Mouse (Mus musculus): Measurements from ENCODE around the gene Gm26741. TPM values are rescaled to one million over a fixed set of nuclear protein-coding genes. Genes with fewer than 3 reads are reported as not detected.

The Gm26741 gene
- total and polyA plus RNA-seq, 2 experiments from 2014 or later = not detected

DNA sequence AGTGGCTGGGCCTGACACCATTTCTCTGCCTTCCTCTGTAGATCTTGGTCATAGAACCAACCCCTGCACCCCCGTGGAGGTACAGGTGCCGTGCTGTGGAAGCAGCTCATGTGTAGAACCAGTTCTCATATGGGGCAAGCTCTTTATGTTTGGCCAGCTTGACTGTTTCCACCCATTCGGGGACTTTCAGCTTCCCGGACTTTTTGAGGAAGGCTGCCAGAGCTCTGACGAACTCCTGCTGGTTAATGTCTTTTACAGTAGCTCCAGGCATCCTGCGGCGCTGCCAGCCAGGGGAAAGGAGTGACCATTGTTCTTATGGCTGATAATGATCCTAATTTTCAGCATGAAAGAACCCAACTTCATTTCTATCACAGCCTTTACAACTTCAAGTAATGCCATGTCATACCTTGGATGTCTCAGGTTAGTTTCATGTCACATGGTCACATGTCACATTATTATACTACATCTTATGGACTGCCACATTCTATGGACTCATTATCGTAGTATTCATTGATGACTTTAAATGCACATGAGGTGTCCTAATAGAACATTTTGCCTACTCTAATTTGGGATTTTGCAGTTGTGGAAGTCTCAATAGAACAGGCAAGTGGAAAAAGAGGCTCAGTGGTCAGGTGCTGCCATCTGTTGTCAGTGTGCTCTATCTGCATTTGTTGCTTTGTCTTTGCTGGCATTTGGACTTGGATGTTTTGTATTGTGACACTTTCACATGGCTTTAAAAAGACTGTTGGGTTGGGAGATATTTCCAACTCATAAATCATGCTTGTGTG is 26.4 kb downstream of the Gm26741 start:
- WGBS = 44% methylated on average over 8 of the region's 8 CpGs
- peak; percentile 96 for TF ChIP-seq CTCF (IDR thresholded peaks at IDR 0.05)
- no peak overlapping the region for H3K4me2 ChIP-seq (ENCODE audit: low read depth, low read length, poor library complexity, severe bottlenecking)

DNA sequence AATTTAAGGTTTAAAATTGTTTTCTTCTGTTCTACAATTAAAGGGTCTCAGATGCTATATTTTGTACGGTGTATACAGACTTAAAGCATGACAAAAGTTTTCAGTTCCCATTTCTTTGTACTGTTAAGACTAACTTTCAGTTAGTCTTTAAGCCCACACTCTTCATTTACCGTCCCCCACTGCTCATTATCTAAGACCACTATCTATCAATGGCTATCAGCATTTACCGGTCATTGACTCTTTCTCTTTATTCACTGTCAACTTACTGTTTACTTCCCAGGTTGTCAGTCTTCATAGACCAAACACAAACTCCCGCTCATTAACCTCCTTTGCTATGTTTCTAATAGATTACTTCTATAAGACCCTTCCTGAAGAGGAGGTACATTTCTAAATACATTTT is 28.6 kb downstream of the Gm26741 start:
- DNase-seq (ENCODE audit: low spot score) (no peak), ATAC-seq (ENCODE audit: low FRiP score) (no peak)
- Histone ChIP-seq H3K27me3 (ENCODE audit: insufficient read depth, low read length) (no peaks in the 10 kb centered on the region), H3K27ac (ENCODE audit: low read depth, low read length) (no peak overlapping the region), H3K4me2 (ENCODE audit: low read depth, low read length, poor library complexity, severe bottlenecking) (no peak overlapping the region), H3K36me3 (ENCODE audit: insufficient read depth, low read length) (no peaks in the 10 kb centered on the region), H3K9me3 (ENCODE audit: low read length) (no peaks in the 10 kb centered on the region), H3K9ac (replicated peaks; ENCODE audit: low read length, poor library complexity, severe bottlenecking) (no peak overlapping the region), H3K4me1 (ENCODE audit: insufficient read depth, low read length) (no peaks in the 10 kb centered on the region; the same call in 1 of the 2 replicates), H3K4me3 (ENCODE audit: low read depth, low read length) (no peak overlapping the region)
- 87% methylated on average over 4 of the region's 4 CpGs for WGBS
- TF ChIP-seq CTCF (IDR thresholded peaks at IDR 0.05) = no peak

More for the DNA sequence above, 26.4 kb downstream of the Gm26741 start:
- Histone ChIP-seq H3K9ac (replicated peaks; ENCODE audit: low read length, poor library complexity, severe bottlenecking) (no peak overlapping the region), H3K27me3 (ENCODE audit: insufficient read depth, low read length) (no peaks in the 10 kb centered on the region), H3K9me3 (ENCODE audit: low read length) (no peaks in the 10 kb centered on the region), H3K36me3 (ENCODE audit: insufficient read depth, low read length) (no peaks in the 10 kb centered on the region), H3K4me1 (ENCODE audit: insufficient read depth, low read length) (no peaks in the 10 kb centered on the region; the same call in 1 of the 2 replicates), H3K4me3 (ENCODE audit: low read depth, low read length) (no peak overlapping the region), H3K27ac (ENCODE audit: low read depth, low read length) (no peak overlapping the region)
- no peak for ATAC-seq (ENCODE audit: low FRiP score)
- peak; percentile 82 for DNase-seq (ENCODE audit: low spot score)

DNA sequence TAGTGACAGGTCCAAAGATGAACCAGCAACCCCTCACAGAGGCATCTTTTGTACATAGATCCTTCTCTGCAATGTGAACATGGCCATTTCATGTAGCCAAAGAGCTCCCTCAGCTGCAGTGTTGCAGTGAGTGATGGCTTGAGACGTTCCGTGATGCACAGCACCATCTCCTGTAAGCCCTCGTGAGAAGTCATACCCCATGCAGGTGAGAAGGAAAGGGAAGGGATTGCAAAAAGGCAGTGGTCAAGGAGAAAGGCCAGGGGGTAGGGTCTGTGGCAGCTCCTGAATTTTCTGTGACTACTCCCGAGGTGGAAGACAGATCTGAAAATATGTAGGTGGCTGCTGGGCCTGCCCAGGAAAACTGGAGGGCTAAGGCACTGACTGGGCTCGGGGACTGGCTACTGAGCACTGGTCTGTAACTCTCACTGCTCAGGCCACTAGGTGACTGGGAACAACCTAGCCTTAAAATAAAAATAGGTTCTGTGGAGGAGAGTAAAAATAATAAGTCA is 30.4 kb downstream of the Gm26741 start, which contains the start of gene Nepn:
Nepn (plus strand) TSS at position 51 of the 509 bp plus-strand sequence.
- Histone ChIP-seq H3K36me3 (ENCODE audit: insufficient read depth, low read length) (no peaks in the 10 kb centered on the region), H3K4me2 (ENCODE audit: low read depth, low read length, poor library complexity, severe bottlenecking) (no peak within 1 kb of the TSS), H3K27ac (ENCODE audit: low read depth, low read length) (no peak within 1 kb of the TSS), H3K4me1 (ENCODE audit: insufficient read depth, low read length) (no peaks in the 10 kb centered on the region), H3K9me3 (ENCODE audit: low read length) (no peaks in the 10 kb centered on the region), H3K4me3 (ENCODE audit: low read depth, low read length) (no peak within 1 kb of the TSS), H3K9ac (replicated peaks; ENCODE audit: low read length, poor library complexity, severe bottlenecking) (no peak within 1 kb of the TSS), H3K27me3 (ENCODE audit: insufficient read depth, low read length) (no peaks in the 10 kb centered on the region)
- 80% methylated on average over 5 of the region's 5 CpGs for WGBS
- DNase-seq (ENCODE audit: low spot score) = no peak
- no peak for TF ChIP-seq CTCF (IDR thresholded peaks at IDR 0.05)
- no peak for ATAC-seq (ENCODE audit: low FRiP score)

DNA sequence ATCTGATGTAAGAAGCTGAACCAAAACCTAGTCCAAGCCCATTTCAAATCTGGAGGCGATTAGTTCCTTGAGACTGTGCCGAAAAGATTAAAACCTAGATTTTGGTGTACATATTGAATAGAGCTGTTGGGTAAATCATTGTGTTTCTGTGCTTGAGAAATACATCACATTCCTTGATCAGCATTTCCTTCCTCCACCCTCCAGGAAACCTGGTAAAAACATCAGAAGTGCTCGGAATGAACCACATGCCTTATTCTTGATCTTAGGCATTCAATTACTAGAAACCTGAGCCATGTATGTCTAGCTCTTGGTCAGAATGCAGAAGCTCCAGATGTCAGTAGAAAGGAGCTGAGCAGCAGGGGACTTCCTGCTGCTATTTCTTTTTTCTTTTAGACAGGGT is 30.9 kb downstream of the Gm26741 start:
- Histone ChIP-seq H3K9ac (replicated peaks; ENCODE audit: low read length, poor library complexity, severe bottlenecking) (no peak overlapping the region), H3K4me2 (ENCODE audit: low read depth, low read length, poor library complexity, severe bottlenecking) (no peak overlapping the region), H3K36me3 (ENCODE audit: insufficient read depth, low read length) (no peaks in the 10 kb centered on the region), H3K4me3 (ENCODE audit: low read depth, low read length) (no peak overlapping the region), H3K27ac (ENCODE audit: low read depth, low read length) (no peak overlapping the region), H3K27me3 (ENCODE audit: insufficient read depth, low read length) (no peaks in the 10 kb centered on the region), H3K9me3 (ENCODE audit: low read length) (no peaks in the 10 kb centered on the region), H3K4me1 (ENCODE audit: insufficient read depth, low read length) (no peaks in the 10 kb centered on the region)
- DNase-seq (ENCODE audit: low spot score) (no peak), ATAC-seq (ENCODE audit: low FRiP score) (no peak)
- WGBS = 85% methylated on average over 3 of the region's 3 CpGs
- TF ChIP-seq CTCF (IDR thresholded peaks at IDR 0.05) = no peak

DNA sequence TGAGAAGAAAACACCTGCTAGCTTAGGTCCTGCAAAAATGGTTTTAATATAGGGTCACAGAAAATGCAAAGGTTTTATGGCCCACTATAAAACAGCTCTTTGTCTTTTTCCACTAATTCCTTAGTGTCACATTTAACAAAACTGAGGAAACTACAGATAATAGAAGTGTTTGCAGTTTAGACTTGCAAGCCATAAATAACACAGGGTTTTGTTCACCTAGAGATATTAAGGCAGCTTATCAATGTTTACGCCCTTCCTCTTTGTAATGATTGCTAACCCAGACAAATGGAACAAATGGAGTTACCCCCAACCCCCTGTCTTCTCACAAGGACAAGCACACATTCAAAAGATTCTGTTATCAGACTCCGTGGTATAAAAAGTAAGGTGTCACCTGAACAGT is 32.6 kb downstream of the Gm26741 start:
- DNase-seq (ENCODE audit: low spot score) (no peak), ATAC-seq (ENCODE audit: low FRiP score) (no peak)
- Histone ChIP-seq H3K27me3 (ENCODE audit: insufficient read depth, low read length) (no peaks in the 10 kb centered on the region), H3K4me1 (ENCODE audit: insufficient read depth, low read length) (no peaks in the 10 kb centered on the region), H3K4me3 (ENCODE audit: low read depth, low read length) (no peak overlapping the region), H3K27ac (ENCODE audit: low read depth, low read length) (no peak overlapping the region), H3K4me2 (ENCODE audit: low read depth, low read length, poor library complexity, severe bottlenecking) (no peak overlapping the region), H3K36me3 (ENCODE audit: insufficient read depth, low read length) (no peaks in the 10 kb centered on the region), H3K9ac (replicated peaks; ENCODE audit: low read length, poor library complexity, severe bottlenecking) (no peak overlapping the region), H3K9me3 (ENCODE audit: low read length) (no peaks in the 10 kb centered on the region)
- WGBS = 89% methylated on average over 2 of the region's 2 CpGs
- TF ChIP-seq CTCF (IDR thresholded peaks at IDR 0.05) = no peak

DNA sequence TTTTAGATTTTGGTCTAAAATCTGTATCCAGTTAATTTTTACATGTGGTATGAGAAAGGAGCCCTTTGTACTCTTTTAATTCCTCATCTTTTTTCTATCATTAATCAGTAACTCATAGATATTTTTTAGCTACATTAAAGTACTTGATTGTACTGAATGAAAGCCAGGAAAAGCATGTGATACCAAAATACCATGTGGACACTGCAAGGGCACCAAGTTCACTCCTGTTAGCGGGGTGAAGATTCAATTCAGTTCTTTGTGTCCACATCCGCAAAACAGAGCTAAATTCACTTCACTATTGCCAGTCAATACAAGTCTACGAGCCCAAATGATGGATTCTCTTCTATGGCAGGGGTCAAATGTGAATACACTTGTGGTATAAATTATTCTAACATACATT is 38.1 kb downstream of the Gm26741 start:
- TF ChIP-seq CTCF (IDR thresholded peaks at IDR 0.05) = no peak
- Histone ChIP-seq H3K9ac (replicated peaks; ENCODE audit: low read length, poor library complexity, severe bottlenecking) (no peak overlapping the region), H3K27me3 (ENCODE audit: insufficient read depth, low read length) (no peaks in the 10 kb centered on the region), H3K27ac (ENCODE audit: low read depth, low read length) (no peak overlapping the region), H3K4me3 (ENCODE audit: low read depth, low read length) (no peak overlapping the region), H3K4me2 (ENCODE audit: low read depth, low read length, poor library complexity, severe bottlenecking) (no peak overlapping the region), H3K36me3 (ENCODE audit: insufficient read depth, low read length) (no peaks in the 10 kb centered on the region), H3K4me1 (ENCODE audit: insufficient read depth, low read length) (no peaks in the 10 kb centered on the region), H3K9me3 (ENCODE audit: low read length) (no peaks in the 10 kb centered on the region)
- DNase-seq (ENCODE audit: low spot score) (no peak), ATAC-seq (ENCODE audit: low FRiP score) (no peak)
- WGBS = 96% methylated on average over 3 of the region's 3 CpGs
